Mouse (Mus musculus): ENCODE results near the gene Nfic. TPM values are rescaled to one million over a fixed set of nuclear protein-coding genes. Genes with fewer than 3 reads are reported as not detected.

Gene Nfic
- total and polyA plus RNA-seq, 3 experiments = 2.0 to 9.7 TPM; not detected in 1

DNA sequence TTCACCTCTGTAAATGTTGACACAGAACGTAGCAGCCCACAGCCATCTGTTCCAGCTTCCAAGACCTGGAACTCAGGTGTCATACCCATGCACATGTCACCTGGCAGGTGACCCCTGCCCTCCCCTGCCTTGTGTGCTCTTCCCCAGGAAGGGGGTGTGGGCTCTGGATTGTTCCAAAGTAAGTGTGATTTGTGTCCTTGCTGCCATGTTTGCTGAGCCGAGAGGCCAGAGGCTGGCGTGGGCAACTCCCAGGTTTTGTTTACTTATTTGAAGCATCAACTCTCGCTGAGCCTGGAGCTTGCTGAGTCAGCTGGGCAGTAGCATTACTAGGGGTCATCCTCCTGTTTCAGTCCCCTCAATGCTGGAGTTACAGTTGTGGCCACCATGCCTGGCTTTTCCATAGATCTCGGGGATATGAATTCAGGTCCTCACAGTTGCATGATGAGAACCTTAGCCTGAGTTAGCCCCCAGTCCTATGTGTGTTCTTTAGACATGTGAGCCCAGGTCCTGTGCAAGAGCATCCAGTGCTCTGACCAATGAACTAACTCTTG, 66.9 kb downstream of the Nfic start, which contains the start of gene Gm48552:
Gm48552 (plus strand) TSS at position 501 of the 551 bp plus-strand sequence.
- TF ChIP-seq MYB (IDR thresholded peaks at IDR 0.05; ENCODE audit: low read depth, low read length) (no peak), TAL1 (IDR thresholded peaks at IDR 0.05; ENCODE audit: low read length) (no peak), USF2 (IDR thresholded peaks at IDR 0.05; ENCODE audit: borderline replicate concordance in 1 of 2, insufficient read depth in 1 of 2, low read depth in 1 of 2, low read length in 2 of 2) (no peak), MEF2A (IDR thresholded peaks at IDR 0.05; ENCODE audit: extremely low read depth, insufficient replicate concordance, low read depth, low read length, poor library complexity, severe bottlenecking) (no peak), ZMIZ1 (IDR thresholded peaks at IDR 0.05; ENCODE audit: low read depth, low read length) (no peak), KAT2A (conservative IDR thresholded peaks at IDR 0.05; ENCODE audit: low read depth, low read length) (no peak), SMC3 (IDR thresholded peaks at IDR 0.05; ENCODE audit: low read depth, low read length) (no peak), HCFC1 (IDR thresholded peaks at IDR 0.05; ENCODE audit: low read depth, low read length) (no peak), GABPA (IDR thresholded peaks at IDR 0.05; ENCODE audit: low read depth, low read length) (no peak), UBTF (IDR thresholded peaks at IDR 0.05; ENCODE audit: borderline replicate concordance, insufficient read depth, low read depth, low read length) (no peak), SIN3A (IDR thresholded peaks at IDR 0.05; ENCODE audit: low read length) (no peak), POLR2AphosphoS2 (IDR thresholded peaks at IDR 0.05; ENCODE audit: low read length) (no peak), RAD21 (IDR thresholded peaks at IDR 0.05; ENCODE audit: low read depth, low read length) (no peak), E2F4 (IDR thresholded peaks at IDR 0.05; ENCODE audit: borderline replicate concordance, low read depth, low read length) (no peak), ZNF384 (IDR thresholded peaks at IDR 0.05; ENCODE audit: low read depth, low read length) (no peak), NELFE (IDR thresholded peaks at IDR 0.05; ENCODE audit: low read depth, low read length) (no peak), ETS1 (IDR thresholded peaks at IDR 0.05; ENCODE audit: low read depth, low read length) (no peak), ELF1 (IDR thresholded peaks at IDR 0.05; ENCODE audit: low read depth, low read length) (no peak), CTCF (IDR thresholded peaks at IDR 0.05 in 2 of 3, conservative IDR thresholded peaks at IDR 0.05 in 1 of 3; ENCODE audit: control insufficient read depth in 1 of 3, insufficient read depth in 1 of 3, low read depth in 2 of 3, low read length in 3 of 3, poor library complexity in 1 of 3, severe bottlenecking in 1 of 3) (no peak), MAFK (IDR thresholded peaks at IDR 0.05; ENCODE audit: borderline replicate concordance, low read depth, low read length) (no peak)
- Histone ChIP-seq H3K9ac (ENCODE audit: control insufficient read depth, low read depth, low read length, poor library complexity, severe bottlenecking) (no peak within 1 kb of the TSS), H3K36me3 (ENCODE audit: control insufficient read depth in 1 of 2, insufficient read depth in 2 of 2, low read length in 2 of 2) (peaks cover 0 to 4% of the 10 kb centered on the region in 2 experiments; a peak in 1 of 4 replicates), H3K9me3 (replicated peaks; ENCODE audit: insufficient read depth, low read length) (no peaks in the 10 kb centered on the region), H3K79me2 (ENCODE audit: control insufficient read depth, insufficient read depth, low read length, poor library complexity) (peaks cover 17% of the 10 kb centered on the region), H3K4me1 (ENCODE audit: control insufficient read depth in 1 of 2, insufficient read depth in 2 of 2, low read length in 2 of 2) (peaks cover 3 to 17% of the 10 kb centered on the region in 2 experiments; a peak in 3 of 4 replicates), H3K4me3 (ENCODE audit: control insufficient read depth in 1 of 2, insufficient read depth in 1 of 2, low read depth in 2 of 2, low read length in 2 of 2) (no peak within 1 kb of the TSS), H3K27ac (ENCODE audit: control insufficient read depth, low read depth, low read length) (no peak within 1 kb of the TSS), H3K27me3 (ENCODE audit: control insufficient read depth in 1 of 2, insufficient read depth in 2 of 2, low read length in 2 of 2) (no peaks in the 10 kb centered on the region)
- no peak for DNase-seq (ENCODE audit: low read depth, low spot score)

Measured in MEL (cell line).